Mouse (Mus musculus): ENCODE results near the gene Ttc7. TPM values are rescaled to one million over a fixed set of nuclear protein-coding genes. Genes with fewer than 3 reads are reported as not detected.

Ttc7 gene
- polyA plus RNA-seq, 1 experiment from 2014 or later = 15.4 TPM

- Histone ChIP-seq H3K36me3 (ENCODE audit: insufficient read depth, low read length) (no peaks in the 10 kb centered on the region), H3K4me3 (replicated peaks; ENCODE audit: low read depth, low read length) (no peak overlapping the region), H3K27me3 (ENCODE audit: insufficient read depth, low read length) (no peaks in the 10 kb centered on the region), H3K9ac (ENCODE audit: low read depth, low read length) (no peak overlapping the region), H3K9me3 (replicated peaks; ENCODE audit: low read length) (peaks cover 4% of the 10 kb centered on the region), H3K4me1 (replicated peaks; ENCODE audit: insufficient read depth, low read length) (peaks cover 11% of the 10 kb centered on the region; the same call in 1 of the 2 replicates), H3K4me2 (ENCODE audit: low read length) (no peak overlapping the region), H3K27ac (no peak overlapping the region)
- no peak for DNase-seq (ENCODE audit: low spot score)
- TF ChIP-seq CTCF (IDR thresholded peaks at IDR 0.05; ENCODE audit: low read depth) = no peak
- no peak for ATAC-seq (replicated peaks; ENCODE audit: low FRiP score, low read depth)
- 51% methylated on average over 6 of the region's 6 CpGs for WGBS
These were observed 34.6 kb downstream of the Ttc7 start for GRCm38 (mm10) chr17:87317271-87317670.

DNA sequence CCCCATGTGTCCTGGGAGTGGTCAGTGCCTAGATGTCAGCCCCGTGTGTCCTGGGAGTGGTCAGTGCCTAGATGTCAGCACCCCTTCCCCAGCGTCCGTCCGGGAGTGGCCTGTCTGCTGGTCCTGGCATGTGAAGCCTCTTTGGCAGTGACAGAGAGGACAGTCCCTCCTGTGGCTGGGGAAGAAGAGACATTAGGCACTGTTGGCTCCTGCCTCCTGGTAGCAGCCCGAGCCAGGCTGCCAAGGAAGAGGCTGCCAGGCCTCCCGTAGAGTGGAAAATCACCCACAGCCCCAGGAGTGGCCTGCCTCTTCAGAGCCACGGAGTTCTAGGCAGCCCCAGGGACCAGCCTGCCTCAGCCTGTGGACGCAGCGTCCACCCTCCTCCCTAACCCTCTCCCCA is 35.3 kb downstream of the Ttc7 start:
- DNase-seq (ENCODE audit: low spot score) (no peak), ATAC-seq (replicated peaks; ENCODE audit: low FRiP score, low read depth) (no peak)
- no peak overlapping the region for H3K9ac ChIP-seq (ENCODE audit: low read depth, low read length)
- no peak overlapping the region for H3K27ac ChIP-seq
- H3K27me3 ChIP-seq (ENCODE audit: insufficient read depth, low read length) = no peaks in the 10 kb centered on the region
- H3K4me3 ChIP-seq (replicated peaks; ENCODE audit: low read depth, low read length) = no peak overlapping the region
- TF ChIP-seq CTCF (IDR thresholded peaks at IDR 0.05; ENCODE audit: low read depth) = no peak
- H3K9me3 ChIP-seq (replicated peaks; ENCODE audit: low read length) = peaks cover 4% of the 10 kb centered on the region
- H3K36me3 ChIP-seq (ENCODE audit: insufficient read depth, low read length) = no peaks in the 10 kb centered on the region
- peaks cover 8% of the 10 kb centered on the region; the same call in 1 of the 2 replicates for H3K4me1 ChIP-seq (replicated peaks; ENCODE audit: insufficient read depth, low read length)
- H3K4me2 ChIP-seq (ENCODE audit: low read length) = no peak overlapping the region
- WGBS = 81% methylated on average over 9 of the region's 9 CpGs

- ATAC-seq (replicated peaks; ENCODE audit: low FRiP score, low read depth) (no peak), DNase-seq (ENCODE audit: low spot score) (no peak)
- Histone ChIP-seq H3K36me3 (ENCODE audit: insufficient read depth, low read length) (no peaks in the 10 kb centered on the region), H3K9ac (ENCODE audit: low read depth, low read length) (no peak overlapping the region), H3K9me3 (replicated peaks; ENCODE audit: low read length) (peaks cover 4% of the 10 kb centered on the region), H3K4me1 (replicated peaks; ENCODE audit: insufficient read depth, low read length) (no peaks in the 10 kb centered on the region), H3K27me3 (ENCODE audit: insufficient read depth, low read length) (no peaks in the 10 kb centered on the region), H3K4me3 (replicated peaks; ENCODE audit: low read depth, low read length) (no peak overlapping the region), H3K4me2 (ENCODE audit: low read length) (no peak overlapping the region), H3K27ac (no peak overlapping the region)
- 91% methylated on average over 1 of the region's 1 CpGs for WGBS
- peak; percentile 71 for TF ChIP-seq CTCF (IDR thresholded peaks at IDR 0.05; ENCODE audit: low read depth)
These were observed 39.0 kb downstream of the Ttc7 start for GRCm38 (mm10) chr17:87321673-87322072.

DNA sequence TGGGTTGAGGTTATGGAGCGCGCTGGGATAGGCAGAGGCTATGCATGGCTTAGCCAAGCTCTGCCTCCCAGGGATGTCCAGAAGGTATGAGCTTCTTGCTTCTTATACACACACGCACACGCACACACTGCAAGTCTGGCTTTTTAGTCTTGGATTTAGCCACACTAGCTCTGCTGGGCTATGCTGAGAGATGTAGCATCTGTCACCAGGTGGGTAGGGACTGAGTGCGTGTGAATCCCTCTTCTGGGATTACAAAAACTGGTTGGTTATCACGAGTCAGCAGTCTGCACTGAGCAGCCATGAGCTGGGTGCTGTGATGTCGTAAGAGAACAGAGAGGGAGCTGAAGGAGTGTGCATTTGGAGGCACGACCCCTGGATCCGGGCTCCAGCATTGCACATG is 40.5 kb downstream of the Ttc7 start:
- H3K27ac ChIP-seq = no peak overlapping the region
- no peaks in the 10 kb centered on the region for H3K4me1 ChIP-seq (replicated peaks; ENCODE audit: insufficient read depth, low read length)
- no peak for DNase-seq (ENCODE audit: low spot score)
- H3K4me2 ChIP-seq (ENCODE audit: low read length) = no peak overlapping the region
- H3K36me3 ChIP-seq (ENCODE audit: insufficient read depth, low read length) = no peaks in the 10 kb centered on the region
- H3K4me3 ChIP-seq (replicated peaks; ENCODE audit: low read depth, low read length) = no peak overlapping the region
- WGBS = 78% methylated on average over 9 of the region's 9 CpGs
- TF ChIP-seq CTCF (IDR thresholded peaks at IDR 0.05; ENCODE audit: low read depth) = no peak
- H3K9me3 ChIP-seq (replicated peaks; ENCODE audit: low read length) = peaks cover 4% of the 10 kb centered on the region
- H3K9ac ChIP-seq (ENCODE audit: low read depth, low read length) = no peak overlapping the region
- no peak for ATAC-seq (replicated peaks; ENCODE audit: low FRiP score, low read depth)
- H3K27me3 ChIP-seq (ENCODE audit: insufficient read depth, low read length) = no peaks in the 10 kb centered on the region

DNA sequence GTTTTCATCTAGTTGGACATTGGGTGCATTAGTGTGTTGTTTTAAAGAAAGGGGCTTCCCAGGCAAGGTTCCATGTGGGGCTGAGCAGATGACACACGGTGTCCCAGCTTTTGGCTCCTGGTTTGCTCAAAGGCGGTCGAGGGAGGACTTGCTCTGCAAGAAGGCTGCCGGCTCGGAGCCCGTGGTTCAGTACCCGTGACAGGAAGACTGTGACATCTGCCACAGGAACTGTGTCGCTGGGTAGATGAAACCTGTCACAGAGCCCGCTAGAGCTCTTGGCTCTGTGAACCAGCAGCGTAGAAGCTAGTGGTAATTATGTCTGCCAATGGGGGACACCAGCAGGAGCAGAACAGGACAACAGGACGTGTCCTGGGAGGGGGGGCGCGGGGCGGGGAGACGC is 42.8 kb downstream of the Ttc7 start:
- no peak for DNase-seq (ENCODE audit: low spot score)
- WGBS = 54% methylated on average over 15 of the region's 15 CpGs

DNA sequence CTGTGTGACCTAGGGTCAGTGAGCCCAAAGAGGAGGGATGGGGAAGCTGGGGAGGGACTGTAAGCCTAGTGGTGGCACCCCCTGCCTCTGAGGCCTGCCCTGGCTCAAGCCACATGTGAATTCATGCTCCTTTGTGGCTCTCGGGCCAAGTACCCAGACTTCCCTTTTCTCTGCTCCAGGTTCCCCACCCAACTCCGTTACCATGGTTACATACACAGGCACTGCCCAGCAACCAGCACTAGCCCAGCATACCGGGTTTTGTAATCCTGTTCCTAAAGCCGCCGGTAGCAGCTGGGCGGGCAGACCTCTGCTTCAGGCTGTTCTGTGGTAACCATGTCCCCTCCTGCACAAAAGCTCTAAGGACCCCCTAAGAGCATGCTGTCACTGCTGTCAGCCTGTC is 44.3 kb downstream of the Ttc7 start:
- no peak overlapping the region for H3K27ac ChIP-seq
- H3K27me3 ChIP-seq (ENCODE audit: insufficient read depth, low read length) = no peaks in the 10 kb centered on the region
- DNase-seq (ENCODE audit: low spot score) = no peak
- ATAC-seq (replicated peaks; ENCODE audit: low FRiP score, low read depth) = no peak
- no peaks in the 10 kb centered on the region for H3K36me3 ChIP-seq (ENCODE audit: insufficient read depth, low read length)
- peaks cover 5% of the 10 kb centered on the region; the same call in 1 of the 2 replicates for H3K4me1 ChIP-seq (replicated peaks; ENCODE audit: insufficient read depth, low read length)
- H3K4me3 ChIP-seq (replicated peaks; ENCODE audit: low read depth, low read length) = no peak overlapping the region
- no peak overlapping the region for H3K9ac ChIP-seq (ENCODE audit: low read depth, low read length)
- H3K4me2 ChIP-seq (ENCODE audit: low read length) = no peak overlapping the region
- TF ChIP-seq CTCF (IDR thresholded peaks at IDR 0.05; ENCODE audit: low read depth) = 0 out of 2 replicates have a peak, but pooled peaks have one; percentile 2
- 47% methylated on average over 6 of the region's 6 CpGs for WGBS
- no peaks in the 10 kb centered on the region; the same call in 1 of the 2 replicates for H3K9me3 ChIP-seq (replicated peaks; ENCODE audit: low read length)

More for the DNA sequence above, 42.8 kb downstream of the Ttc7 start:
- Histone ChIP-seq H3K36me3 (ENCODE audit: insufficient read depth, low read length) (no peaks in the 10 kb centered on the region), H3K4me2 (ENCODE audit: low read length) (no peak overlapping the region), H3K4me3 (replicated peaks; ENCODE audit: low read depth, low read length) (no peak overlapping the region), H3K9ac (ENCODE audit: low read depth, low read length) (no peak overlapping the region), H3K27ac (no peak overlapping the region), H3K9me3 (replicated peaks; ENCODE audit: low read length) (peaks cover 4% of the 10 kb centered on the region), H3K4me1 (replicated peaks; ENCODE audit: insufficient read depth, low read length) (no peaks in the 10 kb centered on the region), H3K27me3 (ENCODE audit: insufficient read depth, low read length) (no peaks in the 10 kb centered on the region)
- no peak for TF ChIP-seq CTCF (IDR thresholded peaks at IDR 0.05; ENCODE audit: low read depth)
- ATAC-seq (replicated peaks; ENCODE audit: low FRiP score, low read depth) = no peak

GRCm38 (mm10) chr17:87327645-87328044 is 45.0 kb downstream of the Ttc7 start:
- no peak for TF ChIP-seq CTCF (IDR thresholded peaks at IDR 0.05; ENCODE audit: low read depth)
- no peaks in the 10 kb centered on the region for H3K27me3 ChIP-seq (ENCODE audit: insufficient read depth, low read length)
- no peak overlapping the region for H3K4me2 ChIP-seq (ENCODE audit: low read length)
- no peak overlapping the region for H3K4me3 ChIP-seq (replicated peaks; ENCODE audit: low read depth, low read length)
- ATAC-seq (replicated peaks; ENCODE audit: low FRiP score, low read depth) = no peak
- WGBS = 64% methylated on average over 8 of the region's 8 CpGs
- H3K9me3 ChIP-seq (replicated peaks; ENCODE audit: low read length) = no peaks in the 10 kb centered on the region
- H3K36me3 ChIP-seq (ENCODE audit: insufficient read depth, low read length) = no peaks in the 10 kb centered on the region
- H3K4me1 ChIP-seq (replicated peaks; ENCODE audit: insufficient read depth, low read length) = peaks cover 5% of the 10 kb centered on the region; the same call in 1 of the 2 replicates
- H3K9ac ChIP-seq (ENCODE audit: low read depth, low read length) = no peak overlapping the region
- no peak for DNase-seq (ENCODE audit: low spot score)
- no peak overlapping the region for H3K27ac ChIP-seq
